Mouse (Mus musculus) hindbrain, embryonic 14.5 days (tissue): Measurements from ENCODE around the gene Srgap1. TPM values are rescaled to one million over a fixed set of nuclear protein-coding genes. Genes with fewer than 3 reads are reported as not detected.

Source experiments
- ATAC-seq: fragments of 200-750 bp; cut with Nextera tagmentation; 2 replicates; pipeline ENCODE4 v1.8.0; 2017; ENCODE audit warnings: moderate number of reproducible peaks, mild to moderate bottlenecking, moderate TSS enrichment, moderate library complexity; ENCODE audit not compliant: low FRiP score
- DNase-seq: peaks from one replicate; pipeline ENCODE4 v3.0.0-alpha.2; 2015; ENCODE audit warnings: low spot score
- H3K27ac ChIP-seq: fragments of 300-500 bp; sonication (generic); 2 replicates; pipeline ENCODE4 v1.5.1; 2014; ENCODE audit warnings: mild to moderate bottlenecking, moderate library complexity
- H3K27me3 ChIP-seq: fragments of 300-500 bp; sonication (generic); 2 replicates; pipeline ENCODE4 v1.6.1; 2014; ENCODE audit warnings: mild to moderate bottlenecking, low read length, mixed read lengths; ENCODE audit not compliant: control insufficient read depth, insufficient read depth
- H3K36me3 ChIP-seq: fragments of 300-500 bp; sonication (generic); replicated peaks from 2 replicates; pipeline ENCODE4 v1.6.1; 2014; ENCODE audit not compliant: control insufficient read depth, insufficient read depth
- H3K4me1 ChIP-seq: fragments of 300-500 bp; sonication (generic); replicated peaks from 2 replicates; pipeline ENCODE4 v1.6.1; 2014; ENCODE audit warnings: antibody characterized with exemption, low read length, mixed read lengths; ENCODE audit not compliant: control insufficient read depth, insufficient read depth
- H3K4me2 ChIP-seq: fragments of 300-500 bp; sonication (generic); replicated peaks from 2 replicates; pipeline ENCODE4 v1.6.1; 2014; ENCODE audit warnings: mild to moderate bottlenecking, moderate library complexity
- H3K4me3 ChIP-seq: fragments of 300-500 bp; sonication (generic); replicated peaks from 2 replicates; pipeline ENCODE4 v1.5.1; 2014; ENCODE audit warnings: mild to moderate bottlenecking, low read length
- H3K9ac ChIP-seq: fragments of 300-500 bp; sonication (generic); 2 replicates; pipeline ENCODE4 v1.6.1; 2014
- H3K9me3 ChIP-seq: fragments of 300-500 bp; sonication (generic); 2 replicates; pipeline ENCODE4 v1.6.1; 2016; ENCODE audit warnings: low read length; ENCODE audit not compliant: control insufficient read depth
- WGBS: fragments of 180-500 bp; shearing (Covaris S2); extraction: QIAGEN DNeasy Blood & Tissue Kit; methylation state at CpG from one replicate; pipeline ENCODE4 v1.1.7; 2014; 5-methylcytosine and 5-hydroxymethylcytosine counted together
- polyA plus RNA-seq: library from polyadenylated mRNA; unstranded; fragments of >200 nt; fragmentation: Nextera tagmentation; extraction: Ambion mirVana; gene quantifications from 2 replicates; pipeline ENCODE4 v1.2.1, GENCODE M21; 2014

The Srgap1 gene
- polyA plus RNA-seq, 1 experiment from 2014 or later: 34.6 TPM

DNA sequence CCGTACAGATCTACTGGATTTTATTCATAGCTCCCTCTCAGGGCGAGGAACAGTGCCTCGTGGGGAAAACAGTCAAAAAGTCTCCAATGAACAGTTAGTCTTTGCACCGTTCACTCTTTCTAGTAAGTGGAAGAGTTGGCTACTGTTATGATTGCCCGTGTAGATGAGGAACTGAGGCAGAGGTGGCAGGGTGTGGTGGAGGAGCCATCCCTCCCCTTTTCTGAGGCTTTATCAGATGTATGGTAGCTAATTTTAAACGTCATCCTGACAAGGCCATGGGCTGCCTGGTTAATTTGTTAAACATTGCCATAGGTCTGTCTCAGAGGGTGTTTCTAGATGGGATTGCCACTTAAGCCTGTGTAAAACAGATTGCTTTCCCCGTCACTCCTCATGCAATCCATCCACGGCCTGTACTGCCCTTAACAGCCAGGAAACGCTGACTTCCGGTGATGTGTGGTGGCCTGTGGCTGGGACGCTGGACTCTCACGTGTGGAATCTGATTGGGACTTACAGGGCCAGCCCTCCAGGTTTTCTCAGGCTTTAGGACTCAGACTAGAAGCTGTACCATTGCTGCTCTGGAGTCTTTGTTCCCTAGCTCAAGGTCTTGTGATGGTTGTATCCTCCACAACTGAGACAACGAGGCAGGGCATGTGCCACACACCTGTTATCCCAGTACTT lies 155.6 kb downstream of the Srgap1 start:
- Histone ChIP-seq H3K4me2 (no peak overlapping the region), H3K36me3 (no peaks in the 10 kb centered on the region), H3K9me3 (no peaks in the 10 kb centered on the region), H3K4me3 (no peak overlapping the region), H3K4me1 (peaks cover 12% of the 10 kb centered on the region), H3K9ac (no peak overlapping the region), H3K27me3 (no peaks in the 10 kb centered on the region), H3K27ac (no peak overlapping the region)
- DNase-seq (no peak), ATAC-seq (no peak)
- WGBS: 81% methylated on average over 13 of the region's 13 CpGs

DNA sequence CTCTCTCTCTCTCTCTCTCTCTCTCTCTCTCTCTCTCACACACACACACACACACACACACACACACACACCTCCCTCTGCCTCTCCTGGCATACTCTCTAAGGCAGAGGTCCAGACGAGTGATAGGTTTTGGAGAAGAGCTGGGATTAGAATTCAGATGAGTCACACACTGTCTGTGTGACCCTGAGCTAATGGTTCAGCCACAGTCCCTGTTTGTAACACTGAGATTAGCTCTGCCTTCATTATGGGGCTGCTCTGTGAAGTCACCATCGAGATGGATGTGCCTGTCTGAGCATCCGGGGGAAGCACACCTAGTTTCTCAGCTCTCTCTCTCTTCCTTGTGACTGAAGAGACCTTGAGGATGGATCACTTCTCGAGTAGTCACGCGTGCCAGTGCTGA lies 157.1 kb downstream of the Srgap1 start:
- Histone ChIP-seq H3K4me1 (peaks cover 27% of the 10 kb centered on the region), H3K4me2 (no peak overlapping the region), H3K9ac (no peak overlapping the region), H3K36me3 (no peaks in the 10 kb centered on the region), H3K27me3 (no peaks in the 10 kb centered on the region), H3K9me3 (no peaks in the 10 kb centered on the region), H3K4me3 (no peak overlapping the region), H3K27ac (no peak overlapping the region)
- DNase-seq (no peak), ATAC-seq (no peak)
- 68% methylated on average over 6 of the region's 6 CpGs for WGBS

GRCm38 (mm10) chr10:121886805-121887204 lies 160.3 kb downstream of the Srgap1 start:
- Histone ChIP-seq H3K27me3 (no peaks in the 10 kb centered on the region), H3K4me1 (peaks cover 43% of the 10 kb centered on the region), H3K36me3 (no peaks in the 10 kb centered on the region), H3K9ac (no peak overlapping the region), H3K27ac (peak overlapping the region; percentile 49; the same call in 1 of the 2 replicates), H3K4me2 (no peak overlapping the region), H3K4me3 (no peak overlapping the region), H3K9me3 (no peaks in the 10 kb centered on the region)
- WGBS: 23% methylated on average over 6 of the region's 6 CpGs
- peak; percentile 56 for ATAC-seq
- no peak for DNase-seq

GRCm38 (mm10) chr10:121885512-121886218 lies 161.4 kb downstream of the Srgap1 start:
- Histone ChIP-seq H3K4me2 (no peak overlapping the region), H3K27ac (peak overlapping the region; percentile 49), H3K9ac (no peak overlapping the region), H3K4me1 (peaks cover 43% of the 10 kb centered on the region), H3K36me3 (no peaks in the 10 kb centered on the region), H3K4me3 (no peak overlapping the region), H3K9me3 (no peaks in the 10 kb centered on the region), H3K27me3 (no peaks in the 10 kb centered on the region)
- ATAC-seq (no peak), DNase-seq (no peak)
- 9% methylated on average over 9 of the region's 9 CpGs for WGBS

DNA sequence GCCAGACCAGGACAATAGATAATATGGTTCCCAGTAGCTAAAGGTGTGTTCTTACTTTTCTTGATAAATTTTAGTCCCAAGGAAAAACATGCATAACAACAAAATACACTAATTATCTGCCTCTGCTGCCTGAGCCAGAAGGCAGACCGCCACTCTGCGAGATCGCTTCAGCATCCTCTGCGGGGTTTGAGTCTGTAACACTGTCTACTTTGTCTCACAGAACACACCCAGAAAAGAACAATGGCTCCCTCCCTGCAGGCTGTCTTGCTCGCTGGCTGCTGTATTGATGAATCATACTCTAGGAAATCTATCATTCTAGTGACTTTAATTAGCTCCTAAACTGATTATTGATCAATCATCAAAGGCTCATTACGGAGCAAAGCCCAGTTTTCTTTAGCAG lies 164.7 kb downstream of the Srgap1 start:
- Histone ChIP-seq H3K9ac (peak overlapping the region; percentile 28; the same call in 1 of the 2 replicates), H3K4me1 (peaks cover 45% of the 10 kb centered on the region), H3K4me3 (no peak overlapping the region), H3K9me3 (no peaks in the 10 kb centered on the region), H3K36me3 (no peaks in the 10 kb centered on the region), H3K4me2 (0 out of 2 replicates have a peak overlapping the region, but pooled peaks have one; percentile 1), H3K27ac (peak overlapping the region; percentile 75), H3K27me3 (no peaks in the 10 kb centered on the region)
- 5% methylated on average over 6 of the region's 6 CpGs for WGBS
- ATAC-seq (no peak), DNase-seq (peak; percentile 58)

- H3K27me3 ChIP-seq: no peaks in the 10 kb centered on the region
- H3K9ac ChIP-seq: no peak overlapping the region
- peaks cover 24% of the 10 kb centered on the region; the same call in 1 of the 2 replicates for H3K4me1 ChIP-seq
- DNase-seq (no peak), ATAC-seq (no peak)
- WGBS: 28% methylated on average over 7 of the region's 7 CpGs
- H3K9me3 ChIP-seq: no peaks in the 10 kb centered on the region
- H3K27ac ChIP-seq: no peak overlapping the region
- H3K36me3 ChIP-seq: no peaks in the 10 kb centered on the region
- H3K4me3 ChIP-seq: no peak overlapping the region
- no peak overlapping the region for H3K4me2 ChIP-seq
These were observed 168.3 kb downstream of the Srgap1 start for GRCm38 (mm10) chr10:121878855-121879254.

DNA sequence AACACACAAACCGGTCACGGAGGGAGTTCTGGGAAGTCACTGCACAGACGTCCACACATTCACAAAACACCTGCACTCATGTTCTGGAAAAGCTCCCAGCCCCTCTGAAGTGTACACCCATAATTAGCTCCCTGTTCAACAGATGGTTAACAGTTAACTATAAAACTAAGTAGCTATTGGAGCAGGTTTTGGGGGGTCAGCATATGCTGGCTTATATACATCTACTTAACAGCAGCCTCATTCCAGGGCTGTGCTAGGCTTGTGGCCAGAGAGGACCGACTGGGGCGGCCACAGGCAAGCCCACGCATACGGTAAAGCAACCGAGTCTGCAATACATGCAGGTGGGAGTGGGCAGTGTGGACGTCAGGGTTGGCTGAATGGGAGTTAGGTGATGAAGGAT lies 169.2 kb downstream of the Srgap1 start:
- Histone ChIP-seq H3K9ac (no peak overlapping the region), H3K4me1 (peaks cover 28% of the 10 kb centered on the region; the same call in 1 of the 2 replicates), H3K36me3 (no peaks in the 10 kb centered on the region), H3K27ac (no peak overlapping the region), H3K27me3 (no peaks in the 10 kb centered on the region), H3K4me3 (no peak overlapping the region), H3K9me3 (no peaks in the 10 kb centered on the region), H3K4me2 (no peak overlapping the region)
- ATAC-seq: no peak
- 86% methylated on average over 9 of the region's 9 CpGs for WGBS
- no peak for DNase-seq

GRCm38 (mm10) chr10:121873063-121873489 lies 174.0 kb downstream of the Srgap1 start:
- Histone ChIP-seq H3K9ac (no peak overlapping the region), H3K27ac (peak overlapping the region; percentile 58), H3K27me3 (no peaks in the 10 kb centered on the region), H3K9me3 (no peaks in the 10 kb centered on the region), H3K4me3 (no peak overlapping the region), H3K4me2 (no peak overlapping the region), H3K4me1 (0 out of 2 replicates have a peak, but pooled peaks cover 11% of the 10 kb centered on the region), H3K36me3 (peaks cover 21% of the 10 kb centered on the region)
- DNase-seq (no peak), ATAC-seq (no peak; the same call in 1 of the 2 replicates)
- 58% methylated on average over 4 of the region's 4 CpGs for WGBS

DNA sequence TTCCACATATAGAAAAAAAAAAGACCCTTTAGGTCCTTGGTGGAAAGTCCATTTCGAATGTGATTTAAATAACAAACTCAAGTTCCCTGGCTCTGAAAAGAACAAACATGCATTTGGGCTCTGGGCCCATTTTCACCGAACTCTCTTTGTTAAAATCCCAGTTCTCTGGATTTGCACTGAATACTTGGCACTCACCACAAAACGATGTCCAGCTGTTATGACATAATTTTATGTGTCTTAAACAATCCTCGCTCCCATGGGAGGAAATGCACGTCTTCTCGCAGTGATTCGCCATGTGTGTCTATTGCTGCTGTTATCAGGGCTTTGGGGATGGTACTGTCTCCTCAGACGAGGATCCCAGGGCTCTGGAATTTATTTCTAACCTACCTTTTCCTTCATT lies 177.2 kb downstream of the Srgap1 start:
- ATAC-seq (no peak), DNase-seq (no peak)
- H3K4me3 ChIP-seq: no peak overlapping the region
- peaks cover 20% of the 10 kb centered on the region; the same call in 1 of the 2 replicates for H3K4me1 ChIP-seq
- no peak overlapping the region for H3K4me2 ChIP-seq
- WGBS: 67% methylated on average over 8 of the region's 8 CpGs
- H3K36me3 ChIP-seq: peaks cover 26% of the 10 kb centered on the region
- no peak overlapping the region for H3K9ac ChIP-seq
- no peaks in the 10 kb centered on the region for H3K9me3 ChIP-seq
- H3K27me3 ChIP-seq: no peaks in the 10 kb centered on the region
- no peak overlapping the region for H3K27ac ChIP-seq
